Mouse (Mus musculus) brain, embryonic 14.5 days (tissue): ENCODE data around the gene Phactr1.

Source experiments
- CTCF ChIP-seq: fragments of 200-500 bp; IDR thresholded peaks from 2 replicates; pipeline ENCODE4 v1.5.1; 2012; ENCODE audit warnings: inconsistent platforms, mild to moderate bottlenecking, moderate library complexity, borderline replicate concordance; ENCODE audit not compliant: insufficient read depth, insufficient read length; ENCODE audit errors: extremely low read depth
- POLR2A ChIP-seq: fragments of 200-500 bp; IDR thresholded peaks from 2 replicates; pipeline ENCODE4 v1.6.1; 2012; ENCODE audit warnings: mild to moderate bottlenecking, inconsistent platforms, borderline replicate concordance; ENCODE audit not compliant: poor library complexity, insufficient read depth, insufficient read length, severe bottlenecking; ENCODE audit errors: extremely low read depth

DNA sequence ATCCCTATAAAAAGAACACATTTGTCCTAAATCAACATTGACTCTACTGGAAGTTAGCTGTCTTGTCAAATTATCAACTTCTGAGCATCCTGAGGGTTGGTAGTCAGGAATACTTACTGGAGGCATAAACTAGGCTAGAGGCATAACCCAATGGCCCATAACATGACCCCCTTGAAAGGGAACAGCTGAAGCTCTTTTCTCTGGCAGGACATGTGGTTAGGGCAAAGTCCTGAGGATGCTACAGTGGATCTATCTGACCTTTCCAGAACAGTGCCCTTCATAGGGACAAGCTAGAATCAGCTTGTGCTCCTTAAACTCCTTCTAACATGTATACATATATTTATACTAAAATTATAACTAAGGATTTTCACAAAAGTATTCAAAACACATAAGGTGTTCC lies 61.8 kb downstream of the Phactr1 start:
- TF ChIP-seq CTCF (no peak), POLR2A (no peak)
